Mouse (Mus musculus): ENCODE results near the gene Gm5936.
A peak's percentile ranks its signal among the peaks of the same experiment; 100 is the strongest.
"Not testable (repeated sequence)": the region's sequence is repeated elsewhere in the genome, so short reads cannot be mapped to it uniquely, and the experiment has no call there.

Gene Gm5936

GRCm38 (mm10) chrX:74836842-74837522 lies at the start of gene Gm5936:
Gm5936 (plus strand) TSS chrX:74837196.
- peak; percentile 6 to 24 for DNase-seq (ENCODE audit: low spot score in 2 of 2)

GRCm38 (mm10) chrX:74856104-74856503 lies 19.1 kb downstream of the Gm5936 start:
- not testable (repeated sequence) for DNase-seq (ENCODE audit: low spot score in 2 of 2)

GRCm38 (mm10) chrX:74880123-74880522 lies 43.1 kb downstream of the Gm5936 start:
- peak; percentile 5 to 13 for DNase-seq (ENCODE audit: low spot score in 2 of 2)

Data from frontal cortex, postnatal 14 days (tissue).